Mouse (Mus musculus) olfactory bulb, adult 2 months (tissue): ENCODE measurements at regions not wholly inside any gene's neighbourhood (a gene's known extent, or its start where the extent isn't known, plus 50 kb on each side); places are given as distances from the start of the nearest gene placed in this dataset.

Source experiments
- CTCF ChIP-seq: fragments of 200-500 bp; IDR thresholded peaks from 2 replicates; pipeline ENCODE4 v1.5.1; 2012; ENCODE audit warnings: low read depth, mild to moderate bottlenecking, low read length, moderate library complexity; ENCODE audit not compliant: insufficient read depth
- POLR2A ChIP-seq: fragments of 200-500 bp; IDR thresholded peaks from 2 replicates; pipeline ENCODE4 v1.6.1; 2012; ENCODE audit warnings: mild to moderate bottlenecking, low read depth, low read length, moderate library complexity; ENCODE audit not compliant: insufficient read depth

DNA sequence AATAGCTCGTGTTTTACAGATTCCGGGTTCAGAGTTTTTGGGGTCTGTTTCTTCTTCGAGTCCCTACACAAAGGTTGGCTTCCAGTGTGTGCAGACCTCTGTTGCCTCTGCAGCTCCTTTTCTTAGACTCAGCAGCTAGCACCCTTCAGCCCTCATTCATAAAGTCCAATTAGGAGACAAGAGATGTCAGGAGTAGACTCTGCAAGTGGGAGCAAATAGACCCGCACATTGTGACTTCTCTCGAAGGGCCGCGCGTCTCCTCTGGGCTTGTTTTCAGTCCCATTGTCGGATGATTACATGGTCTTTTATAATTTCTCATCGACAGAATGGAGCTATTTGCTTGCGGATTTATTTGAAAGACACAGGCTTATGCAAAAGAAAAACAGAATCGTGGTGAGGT is 76.8 kb downstream of the Sox2 start:
- no peak for TF ChIP-seq CTCF
- TF ChIP-seq POLR2A: no peak
